Mouse (Mus musculus) intestine, postnatal 0 days (tissue): ENCODE results near the gene Gm9903. TPM values are rescaled to one million over a fixed set of nuclear protein-coding genes. Genes with fewer than 3 reads are reported as not detected.
A peak's percentile ranks its signal among the peaks of the same experiment; 100 is the strongest.

ENCODE experiments used
- ATAC-seq: fragments of 200-750 bp; cut with Nextera tagmentation; 2 replicates; pipeline ENCODE4 v1.8.0; 2017; ENCODE audit warnings: mild to moderate bottlenecking, moderate TSS enrichment, moderate library complexity
- H3K27ac ChIP-seq: fragments of 300-500 bp; sonication (generic); 2 replicates; pipeline ENCODE4 v1.5.1; 2014; ENCODE audit warnings: mild to moderate bottlenecking, low read depth, low read length, moderate library complexity
- H3K27me3 ChIP-seq: fragments of 300-500 bp; sonication (generic); replicated peaks from 2 replicates; pipeline ENCODE4 v1.6.1; 2014; ENCODE audit warnings: low read length, mixed read lengths; ENCODE audit not compliant: control insufficient read depth, insufficient read depth
- H3K36me3 ChIP-seq: fragments of 300-500 bp; sonication (generic); 2 replicates; pipeline ENCODE4 v1.6.1; 2014; ENCODE audit warnings: mild to moderate bottlenecking, moderate library complexity; ENCODE audit not compliant: control insufficient read depth, insufficient read depth
- H3K4me1 ChIP-seq: fragments of 300-500 bp; sonication (generic); replicated peaks from 2 replicates; pipeline ENCODE4 v1.6.1; 2014; ENCODE audit warnings: antibody characterized with exemption, low read length, mixed read lengths; ENCODE audit not compliant: control insufficient read depth, insufficient read depth
- H3K4me2 ChIP-seq: fragments of 300-500 bp; sonication (generic); replicated peaks from 2 replicates; pipeline ENCODE4 v1.6.1; 2014; ENCODE audit warnings: low read depth, mild to moderate bottlenecking, moderate library complexity
- H3K4me3 ChIP-seq: fragments of 300-500 bp; sonication (generic); 2 replicates; pipeline ENCODE4 v1.5.1; 2014; ENCODE audit warnings: low read depth, low read length
- H3K9ac ChIP-seq: fragments of 300-500 bp; sonication (generic); 2 replicates; pipeline ENCODE4 v1.6.1; 2014; ENCODE audit warnings: mild to moderate bottlenecking, low read depth, low read length
- H3K9me3 ChIP-seq: fragments of 300-500 bp; sonication (generic); 2 replicates; pipeline ENCODE4 v1.6.1; 2016; ENCODE audit warnings: mixed run types; ENCODE audit not compliant: control insufficient read depth
- CTCF ChIP-seq: sonication (generic); IDR thresholded peaks from 2 replicates; pipeline ENCODE4 v1.5.1; 2016; ENCODE audit warnings: low read depth, mild to moderate bottlenecking, control low read depth, antibody characterized with exemption, moderate library complexity
- WGBS: fragments of 180-500 bp; shearing (Covaris S2); extraction: QIAGEN DNeasy Blood & Tissue Kit; methylation state at CpG from one replicate; pipeline ENCODE4 v1.1.7; 2014; 5-methylcytosine and 5-hydroxymethylcytosine counted together
- polyA plus RNA-seq: library from polyadenylated mRNA; unstranded; fragments of >200 nt; fragmentation: Nextera tagmentation; extraction: Ambion mirVana; gene quantifications from 2 replicates; pipeline ENCODE4 v1.2.1, GENCODE M21; 2015

Gene Gm9903
- polyA plus RNA-seq, 1 experiment from 2014 or later: 0.42 TPM

- WGBS: 81% methylated on average over 3 of the region's 3 CpGs
Observed at GRCm38 (mm10) chr5:33635361-33635760, 5.6 kb downstream of the Gm9903 start.

GRCm38 (mm10) chr5:33637606-33638350 lies 8.1 kb downstream of the Gm9903 start:
- H3K4me1 ChIP-seq: no peaks in the 10 kb centered on the region
- H3K9me3 ChIP-seq: no peaks in the 10 kb centered on the region
- no peak for TF ChIP-seq CTCF
- H3K4me2 ChIP-seq: no peak overlapping the region
- H3K36me3 ChIP-seq: peaks cover 40% of the 10 kb centered on the region
- no peak overlapping the region for H3K27ac ChIP-seq
- 77% methylated on average over 3 of the region's 3 CpGs for WGBS
- no peak overlapping the region for H3K9ac ChIP-seq
- ATAC-seq: no peak
- H3K4me3 ChIP-seq: no peak overlapping the region
- no peaks in the 10 kb centered on the region for H3K27me3 ChIP-seq

More at GRCm38 (mm10) chr5:33635361-33635760, 5.6 kb downstream of the Gm9903 start:
- no peak for TF ChIP-seq CTCF
- Histone ChIP-seq H3K9me3 (no peaks in the 10 kb centered on the region), H3K4me1 (no peaks in the 10 kb centered on the region), H3K9ac (no peak overlapping the region), H3K27me3 (no peaks in the 10 kb centered on the region), H3K27ac (no peak overlapping the region), H3K4me3 (no peak overlapping the region), H3K36me3 (peaks cover 19% of the 10 kb centered on the region; the same call in 1 of the 2 replicates), H3K4me2 (no peak overlapping the region)
- no peak for ATAC-seq

GRCm38 (mm10) chr5:33638826-33639225 lies 9.1 kb downstream of the Gm9903 start:
- Histone ChIP-seq H3K4me2 (no peak overlapping the region), H3K36me3 (peaks cover 50% of the 10 kb centered on the region), H3K27me3 (no peaks in the 10 kb centered on the region), H3K9ac (no peak overlapping the region), H3K9me3 (no peaks in the 10 kb centered on the region), H3K27ac (0 out of 2 replicates have a peak overlapping the region, but pooled peaks have one; percentile 50), H3K4me3 (no peak overlapping the region), H3K4me1 (no peaks in the 10 kb centered on the region)
- no peak for ATAC-seq
- TF ChIP-seq CTCF: no peak
- WGBS: 50% methylated on average over 4 of the region's 4 CpGs

GRCm38 (mm10) chr5:33640652-33641051 lies 10.9 kb downstream of the Gm9903 start:
- Histone ChIP-seq H3K4me3 (no peak overlapping the region), H3K9me3 (no peaks in the 10 kb centered on the region), H3K27me3 (no peaks in the 10 kb centered on the region), H3K9ac (no peak overlapping the region), H3K4me2 (no peak overlapping the region), H3K4me1 (no peaks in the 10 kb centered on the region), H3K27ac (no peak overlapping the region), H3K36me3 (peaks cover 67% of the 10 kb centered on the region)
- peak; percentile 79 for TF ChIP-seq CTCF
- 29% methylated on average over 3 of the region's 3 CpGs for WGBS
- no peak for ATAC-seq

GRCm38 (mm10) chr5:33651017-33651416 lies 21.3 kb downstream of the Gm9903 start:
- Histone ChIP-seq H3K27me3 (no peaks in the 10 kb centered on the region), H3K4me3 (peak overlapping the region; percentile 72), H3K9me3 (no peaks in the 10 kb centered on the region), H3K36me3 (peaks cover 39% of the 10 kb centered on the region), H3K27ac (0 out of 2 replicates have a peak overlapping the region, but pooled peaks have one; percentile 92), H3K4me2 (peak overlapping the region; percentile 74), H3K9ac (peak overlapping the region; percentile 60; the same call in 1 of the 2 replicates), H3K4me1 (no peaks in the 10 kb centered on the region)
- TF ChIP-seq CTCF: no peak
- 11% methylated on average over 2 of the region's 2 CpGs for WGBS
- ATAC-seq: no peak

GRCm38 (mm10) chr5:33651541-33651920 lies 21.8 kb downstream of the Gm9903 start:
- 0 out of 2 replicates have a peak, but pooled peaks cover 5% of the 10 kb centered on the region for H3K4me1 ChIP-seq
- TF ChIP-seq CTCF: peak; percentile 19; the same call in 1 of the 2 replicates
- peak overlapping the region; percentile 72 for H3K4me3 ChIP-seq
- peak overlapping the region; percentile 92 for H3K27ac ChIP-seq
- no peaks in the 10 kb centered on the region for H3K27me3 ChIP-seq
- peak overlapping the region; percentile 74 for H3K4me2 ChIP-seq
- H3K9ac ChIP-seq: peak overlapping the region; percentile 60
- 0% methylated on average over 11 of the region's 11 CpGs for WGBS
- no peak for ATAC-seq
- H3K36me3 ChIP-seq: peaks cover 34% of the 10 kb centered on the region
- H3K9me3 ChIP-seq: no peaks in the 10 kb centered on the region
